Mouse (Mus musculus) ovary, postnatal 14 days (tissue): ENCODE data around the gene Spdye4c.

Source experiments
- DNase-seq: peaks from one replicate; pipeline ENCODE4 v3.0.0; 2022; ENCODE audit warnings: low spot score

Gene Spdye4c

DNA sequence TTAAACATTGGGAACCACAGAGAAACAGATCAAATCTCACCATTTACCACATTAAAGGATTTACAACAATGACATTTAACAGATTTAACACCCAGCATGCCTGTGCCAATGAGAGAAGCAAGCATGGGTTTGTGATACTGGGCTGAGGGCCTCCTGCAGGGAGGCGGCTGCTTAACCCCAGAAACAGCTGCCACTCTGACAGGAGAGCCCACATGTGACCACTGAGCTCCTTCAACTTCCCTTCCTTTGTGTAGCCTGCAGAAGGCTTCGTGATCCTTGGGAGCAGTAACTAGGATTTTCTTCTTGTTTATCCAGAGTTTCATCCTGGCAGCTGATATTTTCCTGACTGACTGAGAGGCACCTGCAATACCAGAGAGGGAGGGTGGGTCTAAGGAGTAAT, 10.5 kb downstream of the Spdye4c start:
- no peak for DNase-seq

DNA sequence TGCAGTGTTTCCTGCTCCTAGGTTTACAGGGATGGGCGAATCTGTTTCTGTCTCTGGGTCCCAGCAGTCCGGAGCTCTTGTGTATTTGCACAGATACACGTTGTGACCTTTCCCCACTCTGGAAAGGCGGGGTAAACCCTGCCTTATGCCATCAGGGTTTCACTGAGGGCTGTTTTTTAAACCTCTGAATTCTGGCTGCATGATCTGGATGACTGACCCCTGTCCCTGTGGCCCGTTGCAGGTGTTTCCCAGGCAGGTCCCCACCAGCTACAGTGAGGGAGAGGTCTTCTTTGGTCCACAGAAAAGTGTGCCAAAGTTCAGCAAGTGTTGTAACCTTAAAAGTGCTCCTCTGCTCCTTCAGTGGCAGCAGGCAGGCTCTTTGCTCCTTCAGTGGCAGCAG, 18.3 kb downstream of the Spdye4c start:
- DNase-seq: no peak

DNA sequence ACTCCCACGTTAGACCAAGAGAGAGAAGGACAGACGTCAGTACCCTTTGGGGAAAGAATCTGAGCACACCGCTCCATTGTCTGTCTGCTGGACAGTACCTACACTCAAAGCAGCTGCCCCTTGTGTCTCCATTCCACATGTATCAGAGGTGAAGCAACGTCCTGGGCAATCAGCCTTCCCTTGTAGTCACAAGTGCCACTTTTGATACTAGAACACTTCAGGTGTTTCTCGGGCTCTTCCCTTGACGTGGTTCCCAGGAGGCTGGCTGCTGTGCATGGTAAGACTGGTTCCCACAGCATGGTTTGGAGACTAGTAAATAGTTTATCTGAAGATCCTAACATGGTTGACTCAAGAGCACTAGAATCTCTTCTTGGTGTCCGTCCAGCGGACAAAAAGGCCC, 20.2 kb downstream of the Spdye4c start:
- no peak for DNase-seq

DNA sequence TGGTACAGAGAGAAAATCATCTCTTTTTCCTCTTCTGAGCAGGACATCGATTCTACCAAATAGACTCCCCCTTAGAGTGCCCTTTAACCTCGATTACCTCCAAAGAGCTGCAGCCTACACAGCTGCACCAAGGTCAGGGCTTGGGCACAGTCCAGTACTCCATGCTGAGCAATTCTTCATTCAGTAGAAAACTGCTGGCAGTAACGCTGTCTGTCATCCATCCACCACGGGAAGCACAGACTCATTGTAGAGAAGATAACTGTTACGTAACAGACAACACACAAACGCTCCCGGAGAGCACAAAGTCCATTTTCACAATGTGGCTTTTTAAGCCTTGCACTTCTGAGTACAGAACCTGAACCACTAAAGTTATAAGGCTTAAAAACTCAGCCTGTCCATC, 21.3 kb downstream of the Spdye4c start:
- no peak for DNase-seq

DNA sequence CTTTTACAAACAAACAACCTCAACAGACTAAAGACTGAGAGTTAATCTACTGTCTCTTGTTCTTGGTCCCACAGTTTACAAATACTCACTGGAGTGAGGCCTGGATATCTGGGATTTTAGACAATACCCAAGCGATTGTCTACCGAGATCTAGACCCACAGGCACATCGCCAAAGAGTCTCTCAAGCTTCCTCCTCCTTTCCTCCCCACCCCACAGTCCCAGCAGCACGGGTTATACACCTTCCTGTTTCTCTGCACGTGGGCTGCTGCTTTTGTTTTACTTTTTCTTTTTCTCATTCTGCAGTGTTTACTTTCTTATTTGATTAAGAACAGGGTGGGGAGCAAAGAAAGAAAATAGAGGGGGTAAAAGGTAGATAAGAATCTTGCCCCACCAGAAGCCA, 22.4 kb downstream of the Spdye4c start:
- no peak for DNase-seq

DNA sequence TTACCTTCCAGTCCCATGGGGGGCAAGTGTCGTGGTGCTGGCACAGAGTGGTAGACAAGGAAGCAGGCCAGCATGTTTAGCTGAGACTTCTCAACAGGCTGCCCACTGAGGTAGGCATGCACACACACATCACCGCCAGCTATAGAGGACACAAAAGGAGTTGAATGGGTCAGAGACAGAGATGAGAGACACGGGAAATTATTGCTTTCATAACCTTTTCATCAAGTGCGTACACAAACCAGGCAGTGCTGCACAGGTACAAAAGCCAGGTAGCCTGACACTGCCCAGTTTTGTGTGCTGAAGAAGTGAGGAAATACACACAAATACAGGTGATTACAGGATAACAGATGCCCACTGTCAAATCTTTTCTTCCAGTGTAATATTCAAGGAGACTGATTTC, 24.4 kb downstream of the Spdye4c start:
- DNase-seq: no peak

DNA sequence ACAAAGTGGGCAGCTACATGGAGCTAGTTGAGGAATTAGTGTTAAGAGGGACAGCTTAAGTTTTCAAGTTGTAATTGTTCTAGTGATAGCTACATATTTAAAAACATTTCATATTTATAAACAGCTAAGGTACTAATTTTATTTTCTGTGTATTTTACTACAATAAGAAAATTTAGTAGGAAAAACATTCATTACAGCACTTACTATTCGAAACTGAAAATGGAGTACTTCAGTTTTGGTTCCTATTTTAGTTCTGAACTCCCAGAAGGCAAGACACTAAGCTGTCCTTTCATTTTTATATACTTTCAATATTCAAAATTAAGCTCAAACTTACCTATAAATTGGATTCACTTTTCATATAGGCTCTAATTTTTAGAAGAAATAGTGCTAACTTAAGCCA, 29.6 kb downstream of the Spdye4c start:
- no peak for DNase-seq
